Mouse (Mus musculus) liver, adult 2 months (tissue): Measurements from ENCODE around the gene Prl2c3.
"Not testable (repeated sequence)": the region's sequence is repeated elsewhere in the genome, so short reads cannot be mapped to it uniquely, and the experiment has no call there.

Experiments
- CTCF ChIP-seq: fragments of 200-500 bp; IDR thresholded peaks from 2 replicates; pipeline ENCODE4 v1.5.1; 2011; ENCODE audit warnings: low read depth, low read length, control low read depth
- POLR2A ChIP-seq: fragments of 200-500 bp; IDR thresholded peaks from 2 replicates; pipeline ENCODE4 v1.6.1; 2011; ENCODE audit warnings: low read length, control low read depth; ENCODE audit not compliant: insufficient read depth; ENCODE audit errors: extremely low read depth

DNA sequence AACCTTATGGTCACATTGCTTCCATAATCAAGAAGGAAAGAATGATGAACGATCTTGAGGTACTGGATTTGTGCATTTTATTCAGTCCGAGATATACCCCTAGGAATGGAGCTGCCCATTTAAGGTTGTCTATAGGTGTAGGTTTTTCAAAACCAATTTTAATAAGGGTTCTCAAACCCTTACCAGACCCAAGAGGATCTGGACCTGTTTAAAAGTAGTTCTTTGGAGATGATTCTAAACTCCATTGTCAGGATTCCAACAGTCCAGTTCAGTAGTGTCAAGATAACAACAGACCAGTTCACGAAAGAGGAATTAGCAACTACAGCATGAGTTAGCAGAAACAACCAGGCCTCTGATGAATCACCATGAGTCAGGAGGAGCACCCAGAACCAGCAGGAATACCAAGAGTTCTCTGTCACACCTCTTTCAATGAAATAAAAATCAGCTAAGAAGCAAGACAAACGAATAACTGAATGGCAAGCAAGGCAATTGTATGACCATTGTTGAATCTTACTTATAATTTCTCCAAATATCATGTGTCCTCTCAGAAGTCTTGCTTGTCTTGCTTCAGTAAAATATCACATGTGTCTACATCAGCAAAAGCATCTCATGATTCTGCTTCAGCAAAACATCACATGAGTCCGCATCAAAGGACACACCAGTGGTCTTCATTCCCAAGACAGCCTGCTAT lies 14.0 kb upstream of the Prl2c3 start:
- not testable (repeated sequence) for TF ChIP-seq CTCF, POLR2A
